Mouse (Mus musculus) CD4-positive naive resting alpha-beta T cell, adult 76 days (primary cell): Measurements from ENCODE around the gene Pmel. TPM values are rescaled to one million over a fixed set of nuclear protein-coding genes. Genes with fewer than 3 reads are reported as not detected.

ENCODE experiments used
- total RNA-seq: library from RNA; stranded (reverse); gene quantifications from one replicate; pipeline ENCODE4 v1.2.4, GENCODE M21; 2023

The Pmel gene
- not detected for total RNA-seq

DNA sequence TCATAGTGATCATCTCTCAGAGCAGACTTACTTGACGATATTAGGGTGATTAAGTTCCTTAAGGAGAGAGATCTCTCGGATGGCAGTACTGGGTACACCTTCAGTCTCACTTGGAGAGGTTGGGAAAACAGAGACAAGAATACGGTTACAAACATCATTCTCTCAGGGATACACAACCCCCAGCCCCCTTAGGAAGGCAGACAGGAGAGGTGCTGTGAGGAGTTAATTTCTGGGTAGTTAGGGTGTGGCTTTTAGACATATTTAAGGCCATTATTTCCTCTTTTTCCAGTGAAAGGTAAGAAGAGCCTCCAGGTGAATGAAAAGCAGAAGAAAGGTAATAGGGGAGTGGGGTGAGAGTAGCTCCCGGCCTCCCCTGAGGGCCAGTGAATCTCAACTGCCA is at the start of gene Pmel:
Gene Pmel (plus strand): TSS at position 301 of the 400 bp plus-strand sequence.

DNA sequence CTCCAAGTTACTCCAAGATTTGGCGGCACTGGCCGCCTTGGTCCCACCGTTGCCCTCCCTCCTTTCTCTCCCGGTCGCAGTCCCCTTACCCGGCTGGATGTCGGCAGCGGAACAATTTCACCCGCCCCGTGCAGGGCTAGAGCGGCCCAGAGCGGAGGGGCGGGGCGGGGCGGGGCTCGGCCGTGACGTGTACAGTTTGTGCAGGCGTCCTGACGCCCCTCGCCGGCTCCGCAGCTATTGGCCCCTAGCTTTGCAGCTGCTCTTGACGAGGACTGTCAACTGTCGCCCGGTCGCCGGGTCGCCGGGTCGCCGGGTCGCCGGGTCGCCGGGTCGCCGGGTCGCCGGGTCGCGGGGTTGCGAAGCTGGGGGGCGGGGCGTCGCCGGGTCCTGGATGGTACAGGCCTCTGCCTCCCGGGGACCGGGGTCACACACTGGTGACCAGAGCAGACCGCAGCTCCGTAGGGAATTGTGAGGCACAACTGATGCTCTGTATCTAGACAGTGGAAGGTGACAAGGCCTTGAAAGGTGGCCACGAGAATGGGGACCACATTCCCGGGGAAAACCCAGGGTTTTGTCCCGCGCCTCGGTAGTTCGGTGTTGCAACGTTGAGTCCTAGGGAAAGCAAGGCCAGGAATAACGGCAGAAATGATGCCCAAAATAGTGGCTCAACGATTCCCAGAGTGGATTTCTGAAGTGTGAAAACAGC is 30.1 kb upstream of the Pmel start, which contains the start of gene Suox:
Gene Suox (minus strand): TSS at position 311 of the 706 bp plus-strand sequence.

DNA sequence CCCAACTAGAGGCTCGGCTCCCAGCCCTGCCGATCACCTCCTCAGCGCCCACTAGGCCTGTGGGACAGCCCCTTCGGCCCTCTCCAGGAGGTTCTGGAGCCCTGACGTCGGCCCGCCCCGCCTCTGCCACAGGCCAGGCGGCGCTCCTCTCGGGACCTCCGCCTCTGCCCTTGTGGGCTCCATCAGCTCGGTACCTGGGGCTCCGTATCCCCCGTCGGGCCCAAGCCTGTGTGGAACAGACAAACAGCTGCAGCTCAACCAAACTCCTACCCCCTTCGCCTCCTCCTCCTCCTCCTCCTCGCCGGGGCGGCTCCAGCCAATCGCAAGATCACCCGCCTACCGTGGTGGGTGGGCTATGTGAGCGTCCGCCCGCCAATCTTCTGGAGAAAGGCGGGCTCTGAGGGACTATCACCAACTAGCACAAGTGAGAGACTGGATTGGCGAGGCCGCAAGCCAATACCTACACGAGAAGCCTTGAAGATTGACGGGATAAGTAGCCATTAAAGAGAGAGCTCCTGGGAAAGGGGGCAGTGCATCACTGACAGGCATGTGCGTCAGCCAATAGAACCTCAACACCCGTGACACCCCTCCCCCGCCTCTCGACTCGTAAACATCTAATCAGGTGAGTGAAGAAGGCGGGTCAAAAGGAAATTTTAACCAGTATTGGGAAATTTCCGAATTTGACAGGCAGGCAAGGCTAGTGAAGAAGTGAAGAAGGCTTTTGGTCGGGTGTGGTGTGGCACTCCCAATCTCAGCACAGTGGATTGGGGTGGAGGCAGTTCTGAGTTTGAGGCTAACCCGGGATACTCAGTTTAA is 7.8 kb upstream of the Pmel start, which contains the start of gene Rab5b:
Gene Rab5b (minus strand): TSS at position 273 of the 816 bp plus-strand sequence.

DNA sequence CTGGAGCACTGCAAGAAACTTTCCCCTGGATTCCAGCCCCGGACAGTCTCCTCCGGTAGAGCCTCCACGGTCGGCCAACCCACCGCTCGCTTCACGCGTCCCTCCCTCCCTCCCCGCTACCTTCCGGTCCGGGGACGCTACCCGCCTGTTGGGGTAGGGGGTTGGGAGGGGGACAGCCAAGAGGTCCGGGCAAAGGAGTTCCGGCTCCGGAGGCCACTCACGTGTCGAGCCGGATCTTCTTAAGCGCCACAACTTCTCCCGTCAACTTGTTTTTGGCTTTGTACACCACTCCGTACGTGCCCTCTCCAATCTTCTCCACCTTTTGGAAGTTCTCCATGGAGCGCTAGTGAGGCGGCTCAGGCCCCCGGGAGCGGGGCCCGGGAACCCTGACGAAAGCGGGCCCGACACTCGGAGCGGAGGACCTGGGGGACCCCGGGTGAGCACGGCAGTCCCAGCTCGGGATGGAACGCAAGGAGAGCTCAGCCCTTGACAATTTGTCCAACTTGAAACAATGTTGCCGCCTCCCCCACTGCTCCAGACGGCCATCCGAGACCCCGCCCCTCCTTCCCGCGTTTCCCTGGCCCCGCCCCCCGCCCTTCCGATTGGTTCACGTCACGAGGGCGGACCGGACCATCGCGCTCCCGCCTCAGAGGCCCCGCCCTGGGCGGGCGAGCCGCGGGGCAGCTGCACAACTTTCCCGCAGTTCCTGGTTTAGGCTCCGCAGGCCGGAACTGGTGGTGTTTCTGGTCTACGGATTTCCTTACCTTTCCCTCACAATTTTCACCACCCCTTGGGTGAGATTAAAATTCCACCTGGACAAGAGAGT is 709 bp downstream of the Pmel start, which contains the start of gene Cdk2:
Gene Cdk2 (minus strand): TSS at position 541 of the 826 bp plus-strand sequence.

DNA sequence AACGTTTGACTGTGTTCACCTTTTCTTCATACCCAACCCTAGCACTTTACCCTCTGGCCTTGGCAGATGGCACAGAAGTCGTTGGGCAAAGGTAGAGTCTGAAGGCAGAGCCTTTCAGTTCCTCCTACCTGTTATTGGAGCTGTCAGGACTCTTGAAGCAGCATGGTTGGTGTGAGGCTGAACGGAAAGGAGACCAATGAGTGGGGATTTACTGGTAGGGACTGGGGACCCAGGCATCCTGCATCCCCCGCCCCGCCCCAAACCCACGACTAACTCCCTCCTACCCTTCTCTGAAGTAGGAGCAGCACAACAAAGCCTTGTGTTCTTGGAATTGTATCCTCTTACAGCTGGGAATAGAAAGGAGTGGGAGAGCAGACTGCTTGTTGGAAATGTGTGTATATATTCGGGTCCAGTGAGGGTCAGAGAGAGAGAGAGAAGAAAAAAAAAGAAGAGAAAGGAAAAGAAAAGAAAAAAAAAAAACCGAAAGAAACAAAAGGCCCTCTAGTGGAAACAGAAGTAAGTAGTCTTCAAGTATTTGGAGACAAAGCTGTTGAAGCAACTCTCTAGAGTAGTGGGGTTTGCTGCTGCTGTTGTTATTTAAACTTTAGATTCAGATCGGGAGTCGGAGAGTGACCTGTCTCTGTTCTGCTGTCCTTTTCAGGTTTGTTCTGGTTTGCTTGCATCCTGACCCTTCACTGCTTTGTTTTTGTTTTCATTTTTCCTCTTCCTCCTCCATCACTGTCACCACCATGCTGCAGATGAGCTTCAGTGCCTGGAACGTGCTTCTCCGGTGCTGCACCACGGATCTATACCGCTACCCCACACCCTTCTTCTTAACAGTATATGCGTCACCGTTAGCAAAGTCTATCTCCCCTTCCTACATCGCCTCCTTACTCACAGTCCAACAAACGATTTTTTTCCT is 40.9 kb downstream of the Pmel start, which contains the start of gene Dgka:
Gene Dgka (minus strand): TSS at position 176 of the 922 bp plus-strand sequence.

DNA sequence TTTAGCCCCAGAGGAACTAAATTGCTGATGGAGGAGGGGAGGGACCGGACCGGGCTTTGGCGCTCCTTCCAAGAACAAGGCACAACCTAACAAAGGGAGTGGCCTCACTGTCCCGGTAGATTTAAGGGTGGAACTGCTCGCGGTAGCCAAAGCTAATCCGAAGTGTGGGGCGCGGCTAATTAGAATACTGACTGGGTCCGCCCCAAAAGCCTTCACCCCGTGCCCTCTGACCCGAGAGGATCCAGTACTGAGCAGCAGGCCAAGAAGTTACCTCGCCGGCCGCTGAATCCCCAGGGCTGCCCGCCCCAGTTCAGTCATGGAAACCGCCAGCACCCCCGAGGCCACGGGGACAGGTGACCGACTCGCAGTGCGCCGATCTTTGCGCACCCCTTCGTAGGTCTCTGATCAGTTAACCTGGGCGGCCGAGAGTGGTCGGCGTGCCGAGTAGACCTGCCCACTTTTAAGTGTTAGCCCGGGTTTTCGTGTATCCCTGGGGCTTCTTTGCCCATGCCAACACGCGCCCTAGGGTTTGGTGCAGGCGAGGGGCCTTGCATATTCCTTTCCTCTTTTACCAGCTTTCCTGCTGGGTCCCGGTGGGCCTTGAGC is 43.8 kb downstream of the Pmel start, which contains the start of gene Pym1:
Gene Pym1 (plus strand): TSS at position 244 of the 606 bp plus-strand sequence.

Other genes starting within 250 kb of the Pmel start
- gene Smarcc2, start 244.9 kb upstream of the Pmel start, total RNA-seq: 112 TPM
- 818 TPM for gene Myl6, start 210.1 kb upstream of the Pmel start, total RNA-seq
- not detected for gene Myl6b, start 205.5 kb upstream of the Pmel start, total RNA-seq
- 244 TPM for gene Esyt1, start 178.3 kb upstream of the Pmel start, total RNA-seq
- 26.7 TPM for gene Zc3h10, start 156.4 kb upstream of the Pmel start, total RNA-seq
- 3,926 TPM for gene Rpl41, start 154.9 kb upstream of the Pmel start, total RNA-seq
- 55.6 TPM for gene Pa2g4, start 138.2 kb upstream of the Pmel start, total RNA-seq
- 1.3 TPM for gene Erbb3, start 114.5 kb upstream of the Pmel start, total RNA-seq
- 1,431 TPM for gene Rps26, start 77.4 kb upstream of the Pmel start, total RNA-seq
- gene Ikzf4, start 58.2 kb upstream of the Pmel start, total RNA-seq: 9.6 TPM
- 10.1 TPM for gene Suox, start 30.1 kb upstream of the Pmel start, total RNA-seq
- gene Rab5b, start 7.9 kb upstream of the Pmel start, total RNA-seq: 32.6 TPM
- gene Cdk2, start 836 bp downstream of the Pmel start, total RNA-seq: 32.6 TPM
- 837 TPM for gene Dgka, start 40.7 kb downstream of the Pmel start, total RNA-seq
- 82.4 TPM for gene Pym1, start 43.7 kb downstream of the Pmel start, total RNA-seq
- 0.32 TPM for gene Mmp19, start 86.7 kb downstream of the Pmel start, total RNA-seq
- 57.9 TPM for gene Dnajc14, start 99.9 kb downstream of the Pmel start, total RNA-seq
- gene Tmem198b, start 100.2 kb downstream of the Pmel start, total RNA-seq: 6.4 TPM
- gene Sarnp, start 113.1 kb downstream of the Pmel start, total RNA-seq: 50.3 TPM
- 15.3 TPM for gene Ormdl2, start 117.5 kb downstream of the Pmel start, total RNA-seq
- 10.7 TPM for gene Gdf11, start 187.5 kb downstream of the Pmel start, total RNA-seq
- 1.9 TPM for gene Cd63, start 196.8 kb downstream of the Pmel start, total RNA-seq
- gene Rdh5, start 218.7 kb downstream of the Pmel start, total RNA-seq: 13.7 TPM
- 53.3 TPM for gene Bloc1s1, start 219.8 kb downstream of the Pmel start, total RNA-seq
- gene Itga7, start 229.6 kb downstream of the Pmel start, total RNA-seq: 14.3 TPM